Mouse (Mus musculus) small intestine, adult 2 months (tissue): Measurements from ENCODE around the gene H13.

ENCODE experiments used
- CTCF ChIP-seq: fragments of 200-500 bp; IDR thresholded peaks from 2 replicates; pipeline ENCODE4 v1.5.1; 2012; ENCODE audit warnings: low read depth, mild to moderate bottlenecking, control low read depth, inconsistent platforms, low read length, moderate library complexity, mixed read lengths; ENCODE audit not compliant: insufficient replicate concordance, insufficient read length; ENCODE audit errors: extremely low read depth
- POLR2A ChIP-seq: fragments of 200-500 bp; IDR thresholded peaks from 2 replicates; pipeline ENCODE4 v1.6.1; 2012; ENCODE audit warnings: low read depth, mild to moderate bottlenecking, control low read depth, inconsistent platforms, low read length, moderate library complexity

- TF ChIP-seq POLR2A (no peak), CTCF (no peak)
Observed at GRCm38 (mm10) chr2:152629904-152630303, 39.4 kb upstream of the H13 start.
